22 mouse cellular contexts compared by ENCODE assay signal in genomic region chr19:25615889-25616288, GRCm38 (mm10). TPM values are rescaled to one million over a fixed set of nuclear protein-coding genes. Genes with fewer than 3 reads are reported as not detected.
"Had no signal": no experiment of that assay in that cellular context is flagged by ENCODE, and none has a peak within 500 bp of the region (broad histone marks: within the 10 kb centered on the region; RNA-seq: fewer than 3 reads in every experiment).

No protein-coding gene starts in this region.

- ATAC-seq: liver, postnatal 0 days; lung, postnatal 0 days; midbrain, embryonic 15.5 days had no signal

- DNase-seq: kidney, adult 8-10 months; kidney, postnatal 25 days; layer of hippocampus, adult 9-11 months; liver, postnatal 0 days; lung, embryonic 14.5 days; right cerebral cortex, adult 18-20 months; right cerebral cortex, postnatal 14 days; right cerebral cortex, postnatal 4 days; thymus, postnatal 25 days had no signal

- H3K4me3 ChIP-seq: layer of hippocampus, adult 2 months; limb, embryonic 15.5 days; midbrain, embryonic 12.5 days; midbrain, embryonic 15.5 days; neural tube, embryonic 12.5 days; neural tube, embryonic 15.5 days had no signal

- H3K9me3 ChIP-seq: limb, embryonic 15.5 days; midbrain, embryonic 12.5 days; midbrain, embryonic 15.5 days; neural tube, embryonic 12.5 days; neural tube, embryonic 15.5 days had no signal

- H3K36me3 ChIP-seq: limb, embryonic 15.5 days; midbrain, embryonic 12.5 days; midbrain, embryonic 15.5 days; neural tube, embryonic 12.5 days; neural tube, embryonic 15.5 days had no signal

- H3K4me2 ChIP-seq: limb, embryonic 15.5 days; liver, embryonic 11.5 days; lung, embryonic 14.5 days; midbrain, embryonic 12.5 days; midbrain, embryonic 15.5 days; neural tube, embryonic 12.5 days; neural tube, embryonic 15.5 days had no signal

- H3K27ac ChIP-seq: layer of hippocampus, adult 2 months; limb, embryonic 15.5 days; liver, embryonic 14.5 days; macrophage; midbrain, embryonic 12.5 days; midbrain, embryonic 15.5 days; neural tube, embryonic 12.5 days; neural tube, embryonic 15.5 days had no signal

- H3K9ac ChIP-seq: limb, embryonic 15.5 days; liver, embryonic 14.5 days; liver, postnatal 0 days; lung, embryonic 14.5 days; midbrain, embryonic 12.5 days; midbrain, embryonic 15.5 days; neural tube, embryonic 12.5 days; neural tube, embryonic 15.5 days had no signal

RNA-seq across cellular contexts. Expression of gene Dmrt3, which starts 5.8 kb away (rescaled TPM):
- total RNA-seq: left cerebral cortex, adult 18-20 months; megakaryocyte, adult 5-6 weeks had no signal
- polyA plus RNA-seq: kidney, embryonic 16.5 days; liver, embryonic 14.5 days; liver, postnatal 0 days; macrophage had no signal

RNA-seq across cellular contexts. Expression of gene Dmrt2, which starts 56.3 kb away (rescaled TPM):
- total RNA-seq: megakaryocyte, adult 5-6 weeks had no signal
- polyA plus RNA-seq: macrophage had no signal
